Mouse (Mus musculus) E14TG2a.4 (cell line): ENCODE results near the gene Ergic1.

Experiments used
- CTCF ChIP-seq: conservative IDR thresholded peaks from 2 replicates; pipeline ENCODE4 v1.5.1; 2014; ENCODE audit warnings: low read length
- NANOG ChIP-seq: IDR thresholded peaks from 2 replicates; pipeline ENCODE4 v1.6.1; 2014; ENCODE audit warnings: borderline replicate concordance, low read length, mixed read lengths
- POU5F1 ChIP-seq: IDR thresholded peaks from 2 replicates; pipeline ENCODE4 v1.6.1; 2014; ENCODE audit warnings: low read length, borderline replicate concordance

GRCm38 (mm10) chr17:26665600-26665999, 104.3 kb downstream of the Ergic1 start:
- TF ChIP-seq CTCF (no peak), POU5F1 (no peak), NANOG (no peak)
